Mouse (Mus musculus) kidney, postnatal 0 days (tissue): ENCODE data around the gene Icos. TPM values are rescaled to one million over a fixed set of nuclear protein-coding genes. Genes with fewer than 3 reads are reported as not detected.

Source experiments
- ATAC-seq: fragments of 200-750 bp; cut with Nextera tagmentation; replicated peaks from 2 replicates; pipeline ENCODE4 v1.8.0; 2017; ENCODE audit warnings: low read depth, moderate number of reproducible peaks, moderate TSS enrichment, moderate library complexity; ENCODE audit not compliant: low FRiP score
- DNase-seq: peaks from one replicate; pipeline ENCODE4 v3.0.0-alpha.2; 2016; ENCODE audit warnings: low spot score
- H3K27ac ChIP-seq: fragments of 300-500 bp; sonication (generic); 2 replicates; pipeline ENCODE4 v1.5.1; 2014; ENCODE audit warnings: mild to moderate bottlenecking
- H3K27me3 ChIP-seq: fragments of 300-500 bp; sonication (generic); 2 replicates; pipeline ENCODE4 v1.6.1; 2014; ENCODE audit warnings: low read length, mixed read lengths; ENCODE audit not compliant: insufficient read depth
- H3K36me3 ChIP-seq: fragments of 300-500 bp; sonication (generic); 2 replicates; pipeline ENCODE4 v1.6.1; 2014; ENCODE audit warnings: low read length, mixed read lengths; ENCODE audit not compliant: insufficient read depth
- H3K4me1 ChIP-seq: fragments of 300-500 bp; sonication (generic); replicated peaks from 2 replicates; pipeline ENCODE4 v1.6.1; 2014; ENCODE audit warnings: antibody characterized with exemption, low read length, mixed read lengths; ENCODE audit not compliant: insufficient read depth
- H3K4me2 ChIP-seq: fragments of 300-500 bp; sonication (generic); 2 replicates; pipeline ENCODE4 v1.6.1; 2014; ENCODE audit warnings: mild to moderate bottlenecking, low read length, moderate library complexity, mixed read lengths
- H3K4me3 ChIP-seq: fragments of 300-500 bp; sonication (generic); replicated peaks from 2 replicates; pipeline ENCODE4 v1.5.1; 2014; ENCODE audit warnings: low read depth, low read length
- H3K9ac ChIP-seq: fragments of 300-500 bp; sonication (generic); 2 replicates; pipeline ENCODE4 v1.6.1; 2014; ENCODE audit warnings: low read depth, low read length
- H3K9me3 ChIP-seq: fragments of 300-500 bp; sonication (generic); replicated peaks from 2 replicates; pipeline ENCODE4 v1.6.1; 2016; ENCODE audit warnings: low read length, inconsistent platforms, mixed read lengths
- CTCF ChIP-seq: IDR thresholded peaks from 2 replicates; pipeline ENCODE4 v1.5.1; 2016; ENCODE audit warnings: antibody characterized with exemption, low read depth, mild to moderate bottlenecking, moderate library complexity
- WGBS: fragments of 180-500 bp; shearing (Covaris S2); extraction: QIAGEN DNeasy Blood & Tissue Kit; methylation state at CpG from one replicate; pipeline ENCODE4 v1.1.7; 2014; 5-methylcytosine and 5-hydroxymethylcytosine counted together
- polyA plus RNA-seq: library from polyadenylated mRNA; unstranded; fragments of >200 nt; fragmentation: Nextera tagmentation; extraction: Ambion mirVana; gene quantifications from 2 replicates; pipeline ENCODE4 v1.2.1, GENCODE M21; 2015

The Icos gene
- polyA plus RNA-seq, 1 experiment from 2014 or later: 0.08 TPM

- Histone ChIP-seq H3K9ac (no peak overlapping the region), H3K36me3 (no peaks in the 10 kb centered on the region), H3K4me2 (no peak overlapping the region), H3K9me3 (no peaks in the 10 kb centered on the region), H3K4me3 (no peak overlapping the region), H3K4me1 (no peaks in the 10 kb centered on the region), H3K27me3 (no peaks in the 10 kb centered on the region), H3K27ac (no peak overlapping the region)
- DNase-seq: no peak
- 77% methylated on average over 4 of the region's 4 CpGs for WGBS
- no peak for TF ChIP-seq CTCF
- ATAC-seq: no peak
Measured at GRCm38 (mm10) chr1:60959246-60959645, 18.5 kb upstream of the Icos start.

- ATAC-seq: no peak
- WGBS: 38% methylated on average over 11 of the region's 11 CpGs
Measured at GRCm38 (mm10) chr1:60960451-60960850, 17.3 kb upstream of the Icos start.

GRCm38 (mm10) chr1:60961080-60961479 is 16.6 kb upstream of the Icos start:
- WGBS: 25% methylated on average over 4 of the region's 4 CpGs
- H3K36me3 ChIP-seq: no peaks in the 10 kb centered on the region
- DNase-seq: peak; percentile 89
- H3K4me3 ChIP-seq: no peak overlapping the region
- no peaks in the 10 kb centered on the region for H3K27me3 ChIP-seq
- no peaks in the 10 kb centered on the region for H3K9me3 ChIP-seq
- H3K4me2 ChIP-seq: no peak overlapping the region
- no peaks in the 10 kb centered on the region for H3K4me1 ChIP-seq
- ATAC-seq: no peak
- no peak overlapping the region for H3K9ac ChIP-seq
- H3K27ac ChIP-seq: no peak overlapping the region
- peak; percentile 81 for TF ChIP-seq CTCF

More at GRCm38 (mm10) chr1:60960451-60960850, 17.3 kb upstream of the Icos start:
- no peak overlapping the region for H3K27ac ChIP-seq
- no peaks in the 10 kb centered on the region for H3K9me3 ChIP-seq
- H3K36me3 ChIP-seq: no peaks in the 10 kb centered on the region
- peak overlapping the region; percentile 18 for H3K4me2 ChIP-seq
- H3K9ac ChIP-seq: no peak overlapping the region
- DNase-seq: peak; percentile 53
- H3K4me1 ChIP-seq: no peaks in the 10 kb centered on the region
- H3K27me3 ChIP-seq: no peaks in the 10 kb centered on the region
- no peak for TF ChIP-seq CTCF
- no peak overlapping the region for H3K4me3 ChIP-seq

- ATAC-seq (no peak), DNase-seq (no peak)
- H3K4me2 ChIP-seq: no peak overlapping the region
- TF ChIP-seq CTCF: peak; percentile 22; the same call in 1 of the 2 replicates
- no peaks in the 10 kb centered on the region for H3K36me3 ChIP-seq
- no peaks in the 10 kb centered on the region for H3K9me3 ChIP-seq
- no peak overlapping the region for H3K4me3 ChIP-seq
- WGBS: 88% methylated on average over 4 of the region's 4 CpGs
- no peak overlapping the region for H3K27ac ChIP-seq
- no peaks in the 10 kb centered on the region for H3K4me1 ChIP-seq
- no peaks in the 10 kb centered on the region for H3K27me3 ChIP-seq
- no peak overlapping the region for H3K9ac ChIP-seq
Measured at GRCm38 (mm10) chr1:60962095-60962494, 15.6 kb upstream of the Icos start.

- no peaks in the 10 kb centered on the region for H3K36me3 ChIP-seq
- no peak overlapping the region for H3K4me2 ChIP-seq
- no peak for DNase-seq
- H3K27me3 ChIP-seq: no peaks in the 10 kb centered on the region
- 24% methylated on average over 2 of the region's 2 CpGs for WGBS
- H3K9ac ChIP-seq: no peak overlapping the region
- no peak overlapping the region for H3K27ac ChIP-seq
- no peak overlapping the region for H3K4me3 ChIP-seq
- no peaks in the 10 kb centered on the region for H3K9me3 ChIP-seq
- TF ChIP-seq CTCF: no peak
- H3K4me1 ChIP-seq: no peaks in the 10 kb centered on the region
- ATAC-seq: 0 out of 2 replicates have a peak, but pooled peaks have one; percentile 29
Measured at GRCm38 (mm10) chr1:60967521-60967920, 10.2 kb upstream of the Icos start.

GRCm38 (mm10) chr1:60970846-60971245 is 6.9 kb upstream of the Icos start:
- ATAC-seq (no peak), DNase-seq (no peak)
- no peaks in the 10 kb centered on the region for H3K9me3 ChIP-seq
- no peak overlapping the region for H3K9ac ChIP-seq
- H3K4me3 ChIP-seq: no peak overlapping the region
- no peaks in the 10 kb centered on the region for H3K4me1 ChIP-seq
- TF ChIP-seq CTCF: peak; percentile 39; the same call in 1 of the 2 replicates
- no peaks in the 10 kb centered on the region for H3K36me3 ChIP-seq
- no peaks in the 10 kb centered on the region for H3K27me3 ChIP-seq
- H3K27ac ChIP-seq: no peak overlapping the region
- WGBS: 97% methylated on average over 1 of the region's 1 CpGs
- H3K4me2 ChIP-seq: no peak overlapping the region

- no peaks in the 10 kb centered on the region for H3K36me3 ChIP-seq
- 84% methylated on average over 3 of the region's 3 CpGs for WGBS
- DNase-seq (no peak), ATAC-seq (no peak)
- no peaks in the 10 kb centered on the region for H3K9me3 ChIP-seq
- H3K4me3 ChIP-seq: no peak overlapping the region
- TF ChIP-seq CTCF: no peak
- H3K27me3 ChIP-seq: no peaks in the 10 kb centered on the region
- no peaks in the 10 kb centered on the region; the same call in 1 of the 2 replicates for H3K4me1 ChIP-seq
- no peak overlapping the region for H3K9ac ChIP-seq
- no peak overlapping the region for H3K4me2 ChIP-seq
- no peak overlapping the region for H3K27ac ChIP-seq
Measured at GRCm38 (mm10) chr1:60974221-60974620, 3.5 kb upstream of the Icos start.
